Mouse (Mus musculus): Measurements from ENCODE around the gene Prkcsh. TPM values are rescaled to one million over a fixed set of nuclear protein-coding genes. Genes with fewer than 3 reads are reported as not detected.

The Prkcsh gene
- polyA plus RNA-seq, 1 experiment from 2014 or later, result 52.5 TPM

DNA sequence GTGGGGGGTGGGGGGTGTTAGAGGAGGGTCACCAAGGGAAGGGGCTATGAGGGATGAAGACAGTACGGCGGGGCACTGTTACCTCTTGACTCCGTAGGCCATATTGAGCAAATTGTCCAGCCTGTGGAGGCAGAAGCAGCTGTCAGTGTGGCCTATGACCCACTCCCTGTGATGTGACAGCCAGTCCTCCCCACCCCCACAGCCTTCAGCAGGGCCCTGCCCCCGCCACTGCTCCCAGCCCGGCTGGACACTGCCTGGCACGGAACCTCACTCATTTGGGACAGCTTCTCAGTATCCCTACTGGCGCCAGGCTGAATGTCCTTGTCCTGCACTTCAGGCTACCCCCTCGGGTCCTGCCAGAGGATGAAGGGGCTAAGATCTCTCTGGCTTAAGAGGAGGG is 22.0 kb downstream of the Prkcsh start:
- no peak overlapping the region for H3K4me3 ChIP-seq (ENCODE audit: low read depth, low read length)
- WGBS (ENCODE audit: insufficient replicate concordance), result 53% methylated on average over 8 of the region's 8 CpGs
- H3K4me2 ChIP-seq (ENCODE audit: low read depth, low read length), result no peak overlapping the region
- peak; percentile 41; the same call in 1 of the 2 replicates for ATAC-seq (ENCODE audit: low read depth)
- H3K36me3 ChIP-seq (ENCODE audit: control insufficient read depth, insufficient read depth), result no peaks in the 10 kb centered on the region
- H3K9me3 ChIP-seq (replicated peaks; ENCODE audit: control insufficient read depth, low read length), result no peaks in the 10 kb centered on the region
- H3K27me3 ChIP-seq (ENCODE audit: control insufficient read depth, insufficient read depth, low read depth, low read length), result no peaks in the 10 kb centered on the region
- no peaks in the 10 kb centered on the region for H3K4me1 ChIP-seq (ENCODE audit: control insufficient read depth, low read depth, low read length)
- no peak overlapping the region for H3K9ac ChIP-seq (ENCODE audit: low read depth, low read length)
- no peak overlapping the region for H3K27ac ChIP-seq (ENCODE audit: low read length)

DNA sequence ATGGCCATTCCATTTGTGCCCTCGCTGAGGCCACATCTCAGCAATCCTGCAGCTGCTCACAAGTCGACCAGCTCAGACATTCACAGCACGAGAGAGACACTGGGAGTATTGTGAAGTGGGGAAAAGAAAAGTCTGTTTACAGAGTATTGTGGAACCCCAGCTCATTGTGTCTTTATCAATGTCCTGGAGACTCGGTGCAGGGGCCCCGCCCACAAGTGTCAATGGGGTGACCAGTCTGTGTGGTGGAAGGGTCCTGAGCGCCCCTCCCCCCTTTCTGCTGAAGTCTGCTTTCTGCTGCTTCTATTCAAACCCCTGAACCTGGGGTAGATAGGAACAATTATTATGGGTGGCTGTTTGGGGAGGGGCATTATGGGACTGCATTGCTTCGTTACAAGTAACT is 25.9 kb downstream of the Prkcsh start:
- ATAC-seq (ENCODE audit: low read depth), result no peak
- WGBS (ENCODE audit: insufficient replicate concordance), result 31% methylated on average over 7 of the region's 7 CpGs
- no peak overlapping the region for H3K4me2 ChIP-seq (ENCODE audit: low read depth, low read length)

DNA sequence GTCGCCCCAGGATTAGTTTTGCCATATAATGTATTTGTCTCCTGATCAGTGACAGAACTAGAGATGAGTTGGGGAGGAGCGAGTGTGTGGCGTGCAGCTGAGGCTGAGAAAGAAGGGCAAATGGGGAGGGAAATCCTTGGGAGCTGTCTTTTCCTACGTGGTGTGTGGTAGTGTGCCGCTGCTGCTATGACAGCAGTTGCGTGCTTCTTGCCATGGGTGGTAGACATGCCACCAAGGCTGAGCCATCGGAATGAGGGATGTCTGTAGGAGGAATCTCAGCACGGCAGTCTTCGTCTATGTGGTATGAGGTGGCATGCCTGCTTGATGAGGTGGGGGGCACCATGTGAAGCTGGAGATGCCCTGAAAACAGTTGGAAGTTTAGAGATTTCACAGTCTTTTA is 27.8 kb downstream of the Prkcsh start:
- 72% methylated on average over 9 of the region's 9 CpGs for WGBS (ENCODE audit: insufficient replicate concordance)
- no peak overlapping the region for H3K4me3 ChIP-seq (ENCODE audit: low read depth, low read length)

More for the DNA sequence above, 25.9 kb downstream of the Prkcsh start:
- H3K9me3 ChIP-seq (replicated peaks; ENCODE audit: control insufficient read depth, low read length), result no peaks in the 10 kb centered on the region
- H3K36me3 ChIP-seq (ENCODE audit: control insufficient read depth, insufficient read depth), result no peaks in the 10 kb centered on the region
- H3K27ac ChIP-seq (ENCODE audit: low read length), result no peak overlapping the region
- no peak overlapping the region for H3K9ac ChIP-seq (ENCODE audit: low read depth, low read length)
- no peak overlapping the region for H3K4me3 ChIP-seq (ENCODE audit: low read depth, low read length)
- H3K27me3 ChIP-seq (ENCODE audit: control insufficient read depth, insufficient read depth, low read depth, low read length), result no peaks in the 10 kb centered on the region
- no peaks in the 10 kb centered on the region for H3K4me1 ChIP-seq (ENCODE audit: control insufficient read depth, low read depth, low read length)

DNA sequence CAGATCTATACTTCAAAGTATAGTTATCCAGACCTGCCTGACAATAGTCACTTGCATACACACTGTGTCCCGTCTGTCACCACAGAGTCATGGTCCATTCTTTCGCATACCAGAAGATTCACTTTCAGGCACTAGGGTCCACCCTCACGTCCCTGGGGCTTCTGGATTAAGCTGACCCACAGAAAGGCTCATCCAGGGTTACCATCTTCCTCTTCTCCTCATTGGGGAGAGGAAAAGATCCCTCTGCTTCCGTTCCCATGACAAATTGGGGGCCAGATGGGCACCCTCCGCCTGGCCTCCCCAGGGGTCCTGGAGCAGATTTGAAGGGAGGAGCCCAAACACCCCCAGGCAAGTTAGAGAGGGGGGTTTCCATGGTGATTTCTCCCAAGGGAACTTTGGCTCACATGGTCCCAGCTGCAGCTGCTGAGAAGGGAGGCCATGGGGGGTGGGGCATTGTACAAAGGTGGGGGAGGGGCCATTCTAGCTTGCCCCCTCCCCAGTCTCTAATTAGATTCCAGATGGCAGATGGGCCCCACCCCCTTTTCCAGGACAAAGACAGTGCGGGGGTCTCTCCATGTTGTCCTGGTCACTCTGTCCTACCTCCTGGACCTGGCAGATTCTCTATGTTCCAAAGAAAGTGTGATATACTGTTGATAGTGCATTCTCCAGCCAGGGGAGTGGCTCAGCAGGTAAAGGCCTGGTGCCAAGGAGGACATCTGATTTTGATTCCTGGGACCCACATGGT is 32.9 kb downstream of the Prkcsh start:
- 53% methylated on average over 6 of the region's 6 CpGs for WGBS (ENCODE audit: insufficient replicate concordance)
- Histone ChIP-seq H3K27ac (ENCODE audit: low read length) (no peak overlapping the region), H3K4me3 (ENCODE audit: low read depth, low read length) (no peak overlapping the region), H3K27me3 (ENCODE audit: control insufficient read depth, insufficient read depth, low read depth, low read length) (no peaks in the 10 kb centered on the region), H3K4me2 (ENCODE audit: low read depth, low read length) (no peak overlapping the region), H3K36me3 (ENCODE audit: control insufficient read depth, insufficient read depth) (no peaks in the 10 kb centered on the region), H3K9ac (ENCODE audit: low read depth, low read length) (no peak overlapping the region), H3K9me3 (replicated peaks; ENCODE audit: control insufficient read depth, low read length) (no peaks in the 10 kb centered on the region), H3K4me1 (ENCODE audit: control insufficient read depth, low read depth, low read length) (no peaks in the 10 kb centered on the region)
- no peak for ATAC-seq (ENCODE audit: low read depth)

More for the DNA sequence above, 27.8 kb downstream of the Prkcsh start:
- no peaks in the 10 kb centered on the region for H3K9me3 ChIP-seq (replicated peaks; ENCODE audit: control insufficient read depth, low read length)
- no peaks in the 10 kb centered on the region for H3K27me3 ChIP-seq (ENCODE audit: control insufficient read depth, insufficient read depth, low read depth, low read length)
- no peak for ATAC-seq (ENCODE audit: low read depth)
- H3K4me2 ChIP-seq (ENCODE audit: low read depth, low read length), result no peak overlapping the region
- H3K4me1 ChIP-seq (ENCODE audit: control insufficient read depth, low read depth, low read length), result no peaks in the 10 kb centered on the region
- no peak overlapping the region for H3K9ac ChIP-seq (ENCODE audit: low read depth, low read length)
- H3K27ac ChIP-seq (ENCODE audit: low read length), result no peak overlapping the region
- no peaks in the 10 kb centered on the region for H3K36me3 ChIP-seq (ENCODE audit: control insufficient read depth, insufficient read depth)

DNA sequence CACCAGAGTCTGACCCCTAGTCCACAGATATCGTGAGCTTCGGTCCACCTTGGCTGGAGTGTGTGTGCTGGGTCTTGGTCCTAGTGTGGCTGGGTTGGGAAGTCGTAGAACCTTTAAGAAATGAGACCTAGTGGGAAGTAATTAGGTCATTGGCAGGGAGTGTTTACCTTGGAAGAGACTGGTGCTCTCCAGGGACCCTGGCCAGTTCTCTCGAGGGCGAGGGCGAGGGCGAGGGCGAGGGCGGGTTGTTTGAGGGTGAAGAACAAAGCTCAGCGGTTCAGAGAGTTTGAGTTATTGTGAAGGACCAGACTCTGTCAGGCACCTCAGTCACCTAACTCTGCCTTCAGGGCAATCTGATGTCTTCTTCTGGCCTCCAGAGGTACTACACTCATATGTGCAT is 35.2 kb downstream of the Prkcsh start:
- no peak overlapping the region for H3K9ac ChIP-seq (ENCODE audit: low read depth, low read length)

DNA sequence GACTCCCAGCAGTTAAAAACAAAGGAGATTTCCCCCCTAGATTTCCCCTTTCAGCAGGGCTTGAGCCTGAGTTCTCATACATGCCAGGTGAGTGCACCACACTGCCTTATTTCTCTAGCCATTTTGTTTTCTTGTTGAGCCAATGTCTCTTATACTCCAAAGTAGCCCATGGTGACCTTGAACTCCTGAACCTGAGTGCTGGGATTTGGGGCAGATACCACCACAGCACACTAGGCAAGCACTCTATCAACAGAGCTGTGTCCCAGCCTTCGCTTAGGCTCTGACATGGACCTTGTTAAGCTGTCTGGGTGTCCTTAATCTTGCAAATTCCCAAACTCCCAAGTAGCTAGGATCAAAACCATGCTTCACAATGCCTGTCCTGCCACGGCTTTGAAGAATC is 39.2 kb downstream of the Prkcsh start:
- H3K9ac ChIP-seq (ENCODE audit: low read depth, low read length), result no peak overlapping the region
- no peak for ATAC-seq (ENCODE audit: low read depth)

More for the DNA sequence above, 35.2 kb downstream of the Prkcsh start:
- Histone ChIP-seq H3K4me1 (ENCODE audit: control insufficient read depth, low read depth, low read length) (no peaks in the 10 kb centered on the region), H3K4me2 (ENCODE audit: low read depth, low read length) (no peak overlapping the region), H3K27ac (ENCODE audit: low read length) (no peak overlapping the region), H3K36me3 (ENCODE audit: control insufficient read depth, insufficient read depth) (no peaks in the 10 kb centered on the region), H3K9me3 (replicated peaks; ENCODE audit: control insufficient read depth, low read length) (no peaks in the 10 kb centered on the region), H3K27me3 (ENCODE audit: control insufficient read depth, insufficient read depth, low read depth, low read length) (no peaks in the 10 kb centered on the region), H3K4me3 (ENCODE audit: low read depth, low read length) (no peak overlapping the region)
- ATAC-seq (ENCODE audit: low read depth), result no peak
- WGBS (ENCODE audit: insufficient replicate concordance), result 69% methylated on average over 10 of the region's 10 CpGs

DNA sequence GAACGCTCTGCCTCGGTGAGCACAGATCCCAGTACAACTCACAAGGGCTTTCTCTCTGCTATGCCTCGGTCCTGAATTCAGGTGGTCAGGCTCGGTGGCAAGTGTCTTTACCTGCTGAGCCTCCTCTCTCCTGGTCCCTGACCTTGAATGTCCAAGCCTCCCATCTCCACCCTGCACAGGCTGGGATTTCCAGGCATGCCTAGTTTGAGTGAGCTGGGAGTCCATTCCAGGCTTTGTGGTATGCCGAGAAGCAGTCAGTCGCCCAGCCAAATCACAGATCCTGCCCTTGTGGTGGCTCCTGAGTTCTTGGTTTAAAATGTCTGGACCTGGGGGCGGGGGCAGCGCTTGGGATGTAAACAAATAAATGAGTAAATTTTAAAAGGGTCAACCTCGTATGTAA is 44.7 kb downstream of the Prkcsh start:
- Histone ChIP-seq H3K4me2 (ENCODE audit: low read depth, low read length) (no peak overlapping the region), H3K4me1 (ENCODE audit: control insufficient read depth, low read depth, low read length) (peaks cover 18% of the 10 kb centered on the region), H3K9me3 (replicated peaks; ENCODE audit: control insufficient read depth, low read length) (no peaks in the 10 kb centered on the region), H3K4me3 (ENCODE audit: low read depth, low read length) (no peak overlapping the region), H3K27me3 (ENCODE audit: control insufficient read depth, insufficient read depth, low read depth, low read length) (peaks cover 39% of the 10 kb centered on the region), H3K36me3 (ENCODE audit: control insufficient read depth, insufficient read depth) (no peaks in the 10 kb centered on the region), H3K27ac (ENCODE audit: low read length) (no peak overlapping the region), H3K9ac (ENCODE audit: low read depth, low read length) (no peak overlapping the region)
- no peak for ATAC-seq (ENCODE audit: low read depth)
- 39% methylated on average over 9 of the region's 9 CpGs for WGBS (ENCODE audit: insufficient replicate concordance)

More for the DNA sequence above, 39.2 kb downstream of the Prkcsh start:
- Histone ChIP-seq H3K4me1 (ENCODE audit: control insufficient read depth, low read depth, low read length) (no peaks in the 10 kb centered on the region), H3K4me2 (ENCODE audit: low read depth, low read length) (no peak overlapping the region), H3K4me3 (ENCODE audit: low read depth, low read length) (no peak overlapping the region), H3K9me3 (replicated peaks; ENCODE audit: control insufficient read depth, low read length) (no peaks in the 10 kb centered on the region), H3K27ac (ENCODE audit: low read length) (no peak overlapping the region), H3K36me3 (ENCODE audit: control insufficient read depth, insufficient read depth) (no peaks in the 10 kb centered on the region), H3K27me3 (ENCODE audit: control insufficient read depth, insufficient read depth, low read depth, low read length) (no peaks in the 10 kb centered on the region)
- WGBS (ENCODE audit: insufficient replicate concordance), result 50% methylated on average over 2 of the region's 2 CpGs

DNA sequence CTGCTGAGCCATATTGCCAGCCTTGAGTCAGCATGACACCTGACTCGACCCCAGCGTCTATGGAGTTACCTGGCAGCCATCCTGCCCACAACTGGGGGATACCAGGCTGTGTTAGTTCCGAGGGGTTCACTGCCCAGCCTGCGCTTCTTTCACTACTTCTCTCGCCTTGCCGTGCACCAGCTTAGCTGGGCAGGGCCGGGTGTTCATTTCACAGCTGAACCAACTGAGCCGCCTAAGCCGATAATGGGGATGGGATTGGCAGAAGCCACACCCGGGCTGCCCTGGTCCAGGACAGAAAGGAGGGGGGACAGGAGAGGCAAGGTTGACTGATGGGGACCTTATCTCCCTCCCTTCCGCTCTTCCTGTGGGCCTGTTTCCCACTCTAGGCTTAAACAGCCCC is 46.7 kb downstream of the Prkcsh start:
- Histone ChIP-seq H3K4me3 (ENCODE audit: low read depth, low read length) (no peak overlapping the region), H3K27ac (ENCODE audit: low read length) (no peak overlapping the region), H3K9ac (ENCODE audit: low read depth, low read length) (no peak overlapping the region), H3K4me2 (ENCODE audit: low read depth, low read length) (no peak overlapping the region), H3K4me1 (ENCODE audit: control insufficient read depth, low read depth, low read length) (peaks cover 18% of the 10 kb centered on the region), H3K36me3 (ENCODE audit: control insufficient read depth, insufficient read depth) (no peaks in the 10 kb centered on the region), H3K9me3 (replicated peaks; ENCODE audit: control insufficient read depth, low read length) (no peaks in the 10 kb centered on the region), H3K27me3 (ENCODE audit: control insufficient read depth, insufficient read depth, low read depth, low read length) (peaks cover 58% of the 10 kb centered on the region)
- WGBS (ENCODE audit: insufficient replicate concordance), result 54% methylated on average over 11 of the region's 11 CpGs
- ATAC-seq (ENCODE audit: low read depth), result no peak

DNA sequence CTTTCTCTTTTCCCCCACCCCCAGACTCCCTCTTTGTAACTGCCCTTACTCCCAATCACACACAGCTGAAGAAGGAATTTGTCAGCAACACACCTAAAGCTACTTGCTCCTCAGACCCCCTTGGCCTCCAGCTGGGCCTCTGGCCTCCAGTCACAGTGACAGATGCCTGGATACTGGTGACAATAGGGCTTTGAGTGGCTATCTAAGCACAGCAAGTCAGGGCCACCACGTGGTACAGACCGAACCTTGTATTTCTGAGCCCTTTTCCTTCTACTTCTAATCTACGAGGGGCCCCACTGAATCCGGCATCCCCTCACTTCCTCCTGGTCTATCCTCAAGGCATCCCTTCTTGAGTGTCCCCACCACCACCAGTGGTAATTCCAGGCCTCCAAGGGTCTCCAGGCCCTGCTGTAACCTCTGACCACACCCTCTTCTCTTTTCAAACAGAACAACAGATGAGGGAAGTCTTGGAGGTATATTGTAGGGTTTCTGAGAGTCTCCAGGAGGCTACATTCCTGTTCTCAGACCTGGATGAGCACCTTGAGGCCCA is 47.2 kb downstream of the Prkcsh start:
- no peak overlapping the region for H3K27ac ChIP-seq (ENCODE audit: low read length)
- no peak overlapping the region for H3K4me3 ChIP-seq (ENCODE audit: low read depth, low read length)

More for the DNA sequence above, 47.2 kb downstream of the Prkcsh start:
- Histone ChIP-seq H3K36me3 (ENCODE audit: control insufficient read depth, insufficient read depth) (no peaks in the 10 kb centered on the region), H3K4me2 (ENCODE audit: low read depth, low read length) (no peak overlapping the region), H3K4me1 (ENCODE audit: control insufficient read depth, low read depth, low read length) (peaks cover 23% of the 10 kb centered on the region), H3K9me3 (replicated peaks; ENCODE audit: control insufficient read depth, low read length) (no peaks in the 10 kb centered on the region), H3K9ac (ENCODE audit: low read depth, low read length) (no peak overlapping the region), H3K27me3 (ENCODE audit: control insufficient read depth, insufficient read depth, low read depth, low read length) (peaks cover 62% of the 10 kb centered on the region)
- ATAC-seq (ENCODE audit: low read depth), result no peak
- 46% methylated on average over 4 of the region's 4 CpGs for WGBS (ENCODE audit: insufficient replicate concordance)

Measured in liver, embryonic 16.5 days (tissue).